8 mouse cellular contexts compared by ENCODE assay signal in genomic region chr12:12580763-12581178, GRCm38 (mm10).
DNase-seq lines count a peak whose midpoint lies in the region; ATAC-seq and TF ChIP-seq lines count a peak whose summit lies in the region.

No protein-coding gene starts in this region.

- H3K4me1 ChIP-seq in forebrain, embryonic 11.5 days (replicated peaks; ENCODE audit: control insufficient read depth, insufficient read depth, low read length): peaks cover 25% of the 10 kb centered on the region
- H3K4me1 ChIP-seq in forebrain, embryonic 16.5 days (replicated peaks; ENCODE audit: control insufficient read depth, insufficient read depth, low read length): peaks cover 36% of the 10 kb centered on the region
- peaks cover 2% of the 10 kb centered on the region; the same call in 1 of the 2 replicates for H3K4me1 ChIP-seq in embryonic facial prominence, embryonic 11.5 days (ENCODE audit: control insufficient read depth, insufficient read depth, low read length)
- peaks cover 0 to 9% of the 10 kb centered on the region in 2 experiments; a peak in 1 of 4 replicates for H3K4me1 ChIP-seq in liver, embryonic 14.5 days (replicated peaks; ENCODE audit: control insufficient read depth in 2 of 2, insufficient read depth in 2 of 2, low read length in 1 of 2)

- peak overlapping the region; percentile 76 for H3K27ac ChIP-seq in forebrain, embryonic 11.5 days (ENCODE audit: low read depth, low read length)
- no peak overlapping the region; the same call in 1 of the 2 replicates for H3K27ac ChIP-seq in forebrain, embryonic 16.5 days (ENCODE audit: low read length)
- peak overlapping the region; percentile 44 for H3K27ac ChIP-seq in embryonic facial prominence, embryonic 11.5 days (replicated peaks; ENCODE audit: low read depth, low read length)
- no peak overlapping the region for H3K27ac ChIP-seq in liver, embryonic 14.5 days
- H3K27ac ChIP-seq in left cerebral cortex, adult 2 months: no peak overlapping the region

- ATAC-seq in forebrain, embryonic 11.5 days (replicated peaks; ENCODE audit: low FRiP score): peak; percentile 47
- no peak for ATAC-seq in forebrain, embryonic 16.5 days
- 0 out of 2 replicates have a peak, but pooled peaks have one; percentile 12 for ATAC-seq in embryonic facial prominence, embryonic 11.5 days (replicated peaks; ENCODE audit: insufficient number of reproducible peaks, low FRiP score, low TSS enrichment, low read depth)
- ATAC-seq in liver, embryonic 14.5 days (ENCODE audit: insufficient read depth): no peak
- peak; percentile 97 for ATAC-seq in neutrophil, adult 5-6 weeks (ENCODE audit: extremely low read depth, insufficient number of reproducible peaks, low FRiP score, poor library complexity, severe bottlenecking)

- no peak for TF ChIP-seq CTCF in liver, embryonic 14.5 days (IDR thresholded peaks at IDR 0.05; ENCODE audit: low read depth)
- TF ChIP-seq CTCF in left cerebral cortex, adult 2 months (IDR thresholded peaks at IDR 0.05): no peak

- TF ChIP-seq EP300 in liver, embryonic 14.5 days (IDR thresholded peaks at IDR 0.05; ENCODE audit: low read depth): no peak

- H3K27me3 ChIP-seq in forebrain, embryonic 11.5 days (ENCODE audit: control insufficient read depth, insufficient read depth, low read length): no peaks in the 10 kb centered on the region
- no peaks in the 10 kb centered on the region for H3K27me3 ChIP-seq in forebrain, embryonic 16.5 days (replicated peaks; ENCODE audit: control insufficient read depth, insufficient read depth, low read length)
- H3K27me3 ChIP-seq in embryonic facial prominence, embryonic 11.5 days (ENCODE audit: control insufficient read depth, insufficient read depth, low read length): no peaks in the 10 kb centered on the region
- H3K27me3 ChIP-seq in liver, embryonic 14.5 days (ENCODE audit: control insufficient read depth, insufficient read depth, low read length): no peaks in the 10 kb centered on the region

- DNase-seq in forebrain, embryonic 11.5 days (ENCODE audit: low spot score): peak; percentile 67
- DNase-seq in embryonic facial prominence, embryonic 11.5 days (ENCODE audit: low spot score): peak; percentile 44
- no peak for DNase-seq in liver, embryonic 14.5 days (ENCODE audit: low read depth in 3 of 3, low spot score in 3 of 3)
- no peak for DNase-seq in left cerebral cortex, adult 2 months (ENCODE audit: extremely low spot score in 1 of 2, low spot score in 2 of 2)
- DNase-seq in kidney, postnatal 14 days: no peak
- no peak for DNase-seq in layer of hippocampus, adult 8-10 months (ENCODE audit: low spot score in 2 of 2)

- no peaks in the 10 kb centered on the region for H3K9me3 ChIP-seq in forebrain, embryonic 11.5 days (ENCODE audit: control insufficient read depth, low read length)
- no peaks in the 10 kb centered on the region for H3K9me3 ChIP-seq in forebrain, embryonic 16.5 days (ENCODE audit: control insufficient read depth, low read length)
- H3K9me3 ChIP-seq in embryonic facial prominence, embryonic 11.5 days (replicated peaks; ENCODE audit: control insufficient read depth, low read length): no peaks in the 10 kb centered on the region
- no peaks in the 10 kb centered on the region for H3K9me3 ChIP-seq in liver, embryonic 14.5 days (ENCODE audit: control insufficient read depth, low read length)

- no peak overlapping the region for H3K4me3 ChIP-seq in forebrain, embryonic 11.5 days (ENCODE audit: low read depth, low read length)
- no peak overlapping the region for H3K4me3 ChIP-seq in forebrain, embryonic 16.5 days (replicated peaks; ENCODE audit: low read length)
- no peak overlapping the region for H3K4me3 ChIP-seq in embryonic facial prominence, embryonic 11.5 days (ENCODE audit: low read depth, low read length)
- H3K4me3 ChIP-seq in liver, embryonic 14.5 days (ENCODE audit: insufficient read depth in 1 of 2, low read depth in 2 of 2, low read length in 2 of 2): no peak overlapping the region
- H3K4me3 ChIP-seq in left cerebral cortex, adult 2 months: no peak overlapping the region

- no peaks in the 10 kb centered on the region for H3K36me3 ChIP-seq in forebrain, embryonic 11.5 days (ENCODE audit: control insufficient read depth, insufficient read depth, low read length)
- no peaks in the 10 kb centered on the region for H3K36me3 ChIP-seq in forebrain, embryonic 16.5 days (ENCODE audit: control insufficient read depth, insufficient read depth)
- no peaks in the 10 kb centered on the region for H3K36me3 ChIP-seq in embryonic facial prominence, embryonic 11.5 days (replicated peaks; ENCODE audit: control insufficient read depth, insufficient read depth, low read depth, low read length)
- no peaks in the 10 kb centered on the region for H3K36me3 ChIP-seq in liver, embryonic 14.5 days (replicated peaks; ENCODE audit: control insufficient read depth, insufficient read depth, low read depth)

- H3K4me2 ChIP-seq in forebrain, embryonic 11.5 days (ENCODE audit: low read depth, low read length, severe bottlenecking): peak overlapping the region; percentile 34; the same call in 1 of the 2 replicates
- H3K4me2 ChIP-seq in forebrain, embryonic 16.5 days (ENCODE audit: low read length): no peak overlapping the region
- no peak overlapping the region for H3K4me2 ChIP-seq in embryonic facial prominence, embryonic 11.5 days (ENCODE audit: low read depth, low read length)
- H3K4me2 ChIP-seq in liver, embryonic 14.5 days (ENCODE audit: low read depth): peak overlapping the region; percentile 6; the same call in 1 of the 2 replicates

- no peak overlapping the region for H3K9ac ChIP-seq in forebrain, embryonic 11.5 days (ENCODE audit: low read length)
- H3K9ac ChIP-seq in forebrain, embryonic 16.5 days (replicated peaks; ENCODE audit: low read depth, low read length): no peak overlapping the region
- no peak overlapping the region for H3K9ac ChIP-seq in embryonic facial prominence, embryonic 11.5 days (replicated peaks; ENCODE audit: low read length)
- H3K9ac ChIP-seq in liver, embryonic 14.5 days (replicated peaks): no peak overlapping the region

- WGBS in forebrain, embryonic 11.5 days: 2% methylated on average over 8 of the region's 8 CpGs
- 3% methylated on average over 8 of the region's 8 CpGs for WGBS in forebrain, embryonic 16.5 days
- WGBS in embryonic facial prominence, embryonic 11.5 days: 4% methylated on average over 8 of the region's 8 CpGs
- WGBS in liver, embryonic 14.5 days (ENCODE audit: insufficient replicate concordance): 5% methylated on average over 8 of the region's 8 CpGs

- intact Hi-C loops in left cerebral cortex, adult 2 months (cut with DNase I): no loop called here

Comparison
In these comparisons a context has a peak if more than half of its experiments do, and no peak if none do; other contexts are left out.
1. ATAC-seq: peak in forebrain, embryonic 11.5 days (single experiment), embryonic facial prominence, embryonic 11.5 days (single experiment) and neutrophil, adult 5-6 weeks (single experiment); none in forebrain, embryonic 16.5 days (single experiment) and liver, embryonic 14.5 days (single experiment).
2. H3K27ac ChIP-seq: peak in forebrain, embryonic 11.5 days (single experiment) and embryonic facial prominence, embryonic 11.5 days (single experiment); none in forebrain, embryonic 16.5 days (single experiment), liver, embryonic 14.5 days (single experiment) and left cerebral cortex, adult 2 months (single experiment).
3. H3K4me2 ChIP-seq: peak in forebrain, embryonic 11.5 days (single experiment) and liver, embryonic 14.5 days (single experiment); none in forebrain, embryonic 16.5 days (single experiment) and embryonic facial prominence, embryonic 11.5 days (single experiment).
4. DNase-seq: peak in forebrain, embryonic 11.5 days (single experiment) and embryonic facial prominence, embryonic 11.5 days (single experiment); none in liver, embryonic 14.5 days (0 of 3), left cerebral cortex, adult 2 months (0 of 2), kidney, postnatal 14 days (single experiment) and layer of hippocampus, adult 8-10 months (0 of 2).